Mouse (Mus musculus) erythroblast, embryonic 14.5 days (primary cell): ENCODE measurements around the gene Map4k4.

ENCODE experiments used
- GATA1 ChIP-seq: IDR thresholded peaks from 2 replicates; pipeline ENCODE4 v1.6.1; 2012; ENCODE audit warnings: low read length, inconsistent platforms, mixed read lengths
- TAL1 ChIP-seq: IDR thresholded peaks from 3 replicates; pipeline ENCODE4 v1.6.1; 2012; ENCODE audit warnings: low read length, inconsistent platforms, mixed read lengths

- TF ChIP-seq GATA1 = no peak
- TF ChIP-seq TAL1 = no peak
Observed at GRCm38 (mm10) chr1:39940342-39940741, 39.6 kb downstream of the Map4k4 start.
